Mouse (Mus musculus): ENCODE data around the gene Prrx2. TPM values are rescaled to one million over a fixed set of nuclear protein-coding genes. Genes with fewer than 3 reads are reported as not detected.

The Prrx2 gene
- polyA plus RNA-seq, 1 experiment from 2014 or later = 14.1 TPM

DNA sequence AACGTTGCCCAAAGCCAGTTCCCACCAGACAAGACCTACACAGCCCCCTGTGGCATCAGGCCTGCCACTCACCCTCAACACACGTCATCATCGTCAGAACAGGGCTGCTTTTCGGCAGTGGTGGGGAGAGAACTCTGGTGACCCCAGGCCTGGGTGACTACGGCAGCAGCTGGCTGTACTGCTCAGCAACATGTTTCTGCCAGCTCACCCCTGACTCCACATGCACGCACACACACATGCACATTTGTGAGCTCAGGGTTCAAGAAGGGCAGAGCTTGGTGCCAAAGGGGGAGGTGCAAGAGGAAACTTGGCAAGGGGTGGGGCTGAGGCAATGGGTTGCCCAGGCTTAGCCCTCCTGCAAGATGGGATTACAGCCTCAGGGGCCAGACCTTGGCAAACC, 62.5 kb downstream of the Prrx2 start:
- Histone ChIP-seq H3K27me3 (peaks cover 8% of the 10 kb centered on the region), H3K9me3 (replicated peaks) (no peaks in the 10 kb centered on the region), H3K4me1 (replicated peaks) (peaks cover 14% of the 10 kb centered on the region), H3K9ac (no peak overlapping the region), H3K36me3 (no peaks in the 10 kb centered on the region), H3K4me3 (no peak overlapping the region), H3K4me2 (no peak overlapping the region), H3K27ac (no peak overlapping the region)
- peak; percentile 40; the same call in 1 of the 2 replicates for ATAC-seq (replicated peaks; ENCODE audit: insufficient number of reproducible peaks, insufficient read depth, low FRiP score, low read depth)
- WGBS = 34% methylated on average over 6 of the region's 6 CpGs

DNA sequence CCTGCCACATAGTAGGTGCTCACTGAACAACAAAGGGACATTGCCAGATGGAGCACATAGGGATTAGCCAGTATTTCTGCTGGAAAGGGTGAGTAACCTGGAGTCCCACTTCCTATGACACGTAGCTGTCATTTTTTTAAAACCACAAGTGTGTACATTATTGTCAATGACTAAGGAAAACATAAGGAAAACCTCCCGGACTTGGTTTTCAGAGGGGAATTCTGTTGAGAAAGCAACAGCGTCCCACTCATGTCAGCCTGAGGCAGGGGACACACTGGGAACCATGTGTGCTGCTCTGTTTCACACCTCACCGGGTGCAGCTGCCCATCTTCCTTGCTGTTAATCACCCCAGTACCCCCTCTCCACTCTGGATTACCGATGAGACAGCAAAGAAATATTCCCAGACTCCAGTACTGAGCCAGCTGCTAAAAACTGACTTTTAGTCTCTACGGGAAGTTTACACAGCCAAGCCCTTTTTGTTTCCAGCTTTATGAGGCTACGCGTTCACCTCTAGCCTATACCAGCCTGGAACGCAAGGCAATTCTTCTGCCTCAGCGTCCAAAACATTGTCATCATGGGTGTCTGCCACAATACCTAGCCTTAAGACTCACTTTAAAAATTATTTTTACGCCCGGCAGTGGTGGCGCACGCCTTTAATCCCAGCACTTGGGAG, 64.8 kb downstream of the Prrx2 start:
- Histone ChIP-seq H3K27me3 (peaks cover 17% of the 10 kb centered on the region), H3K27ac (no peak overlapping the region), H3K4me2 (no peak overlapping the region), H3K9me3 (replicated peaks) (no peaks in the 10 kb centered on the region), H3K4me3 (no peak overlapping the region), H3K4me1 (replicated peaks) (peaks cover 32% of the 10 kb centered on the region), H3K9ac (no peak overlapping the region), H3K36me3 (no peaks in the 10 kb centered on the region)
- 83% methylated on average over 14 of the region's 14 CpGs for whole genome bisulfite sequencing
- ATAC-seq (replicated peaks; ENCODE audit: insufficient number of reproducible peaks, insufficient read depth, low FRiP score, low read depth) = no peak

DNA sequence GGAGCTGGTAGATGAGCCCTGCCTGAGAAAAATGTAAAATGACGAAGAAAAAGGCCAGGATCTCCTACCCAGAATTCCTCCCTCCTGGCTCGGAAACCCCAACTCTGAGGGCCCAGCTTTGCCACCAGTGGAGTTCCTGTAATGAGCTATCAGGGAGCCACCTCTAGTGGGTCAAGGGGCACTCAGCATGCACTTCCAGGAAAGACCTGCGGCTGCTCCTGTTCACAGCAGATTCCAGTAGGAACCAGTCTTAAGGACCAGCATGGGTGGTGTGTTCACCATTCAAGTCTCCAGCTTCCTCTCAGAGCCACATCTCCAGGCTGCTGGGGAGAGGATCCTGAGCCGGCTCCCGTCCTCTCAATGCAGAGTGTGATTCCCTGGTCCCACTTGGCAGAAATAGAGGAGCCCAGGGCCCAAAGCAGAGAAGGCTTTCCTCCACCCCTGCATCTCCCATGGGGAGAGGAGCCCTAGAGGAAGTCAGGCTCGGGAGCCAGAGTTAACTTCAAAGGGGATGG, 66.9 kb downstream of the Prrx2 start:
- no peaks in the 10 kb centered on the region for H3K9me3 ChIP-seq (replicated peaks)
- H3K4me1 ChIP-seq (replicated peaks) = peaks cover 41% of the 10 kb centered on the region
- H3K4me3 ChIP-seq = no peak overlapping the region
- no peaks in the 10 kb centered on the region for H3K36me3 ChIP-seq
- H3K27ac ChIP-seq = no peak overlapping the region
- WGBS = 49% methylated on average over 6 of the region's 6 CpGs
- ATAC-seq (replicated peaks; ENCODE audit: insufficient number of reproducible peaks, insufficient read depth, low FRiP score, low read depth) = no peak
- peaks cover 17% of the 10 kb centered on the region for H3K27me3 ChIP-seq
- H3K9ac ChIP-seq = no peak overlapping the region
- peak overlapping the region; percentile 71; the same call in 1 of the 2 replicates for H3K4me2 ChIP-seq

DNA sequence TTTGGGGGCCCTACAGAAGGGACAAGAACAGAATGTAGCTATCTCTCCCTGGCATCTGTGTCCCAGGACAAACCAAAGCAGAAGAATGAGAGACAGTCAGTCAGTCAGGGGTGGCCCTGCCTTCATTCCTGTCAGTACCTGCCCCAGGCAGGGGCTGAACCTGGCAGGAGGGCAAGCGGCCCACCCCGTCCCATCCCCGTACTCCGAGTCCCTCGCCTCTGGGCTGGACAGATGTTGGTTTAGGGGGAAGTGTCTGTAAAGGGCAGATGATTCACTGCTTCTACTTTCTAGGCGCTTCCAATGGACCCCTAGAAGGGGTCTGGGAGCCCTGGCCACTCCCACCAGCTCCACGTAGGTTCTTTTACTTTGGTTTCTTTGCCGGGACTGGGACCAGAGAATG, 67.5 kb downstream of the Prrx2 start:
- Histone ChIP-seq H3K27me3 (peaks cover 17% of the 10 kb centered on the region), H3K27ac (no peak overlapping the region), H3K9me3 (replicated peaks) (no peaks in the 10 kb centered on the region), H3K4me2 (peak overlapping the region; percentile 71), H3K36me3 (no peaks in the 10 kb centered on the region), H3K4me1 (replicated peaks) (peaks cover 40% of the 10 kb centered on the region), H3K9ac (0 out of 2 replicates have a peak overlapping the region, but pooled peaks have one; percentile 36), H3K4me3 (peak overlapping the region; percentile 43)
- WGBS = 53% methylated on average over 8 of the region's 8 CpGs
- ATAC-seq (replicated peaks; ENCODE audit: insufficient number of reproducible peaks, insufficient read depth, low FRiP score, low read depth) = no peak

- H3K27me3 ChIP-seq = peaks cover 17% of the 10 kb centered on the region
- H3K27ac ChIP-seq = no peak overlapping the region
- peak; percentile 53 for ATAC-seq (replicated peaks; ENCODE audit: insufficient number of reproducible peaks, insufficient read depth, low FRiP score, low read depth)
- no peaks in the 10 kb centered on the region for H3K9me3 ChIP-seq (replicated peaks)
- H3K9ac ChIP-seq = peak overlapping the region; percentile 44; the same call in 1 of the 2 replicates
- H3K4me3 ChIP-seq = peak overlapping the region; percentile 43
- H3K4me2 ChIP-seq = peak overlapping the region; percentile 71
- no peaks in the 10 kb centered on the region for H3K36me3 ChIP-seq
- 14% methylated on average over 36 of the region's 37 CpGs for WGBS
- peaks cover 34% of the 10 kb centered on the region for H3K4me1 ChIP-seq (replicated peaks)
Observed at GRCm38 (mm10) chr2:30902726-30903722, 68.3 kb downstream of the Prrx2 start.

DNA sequence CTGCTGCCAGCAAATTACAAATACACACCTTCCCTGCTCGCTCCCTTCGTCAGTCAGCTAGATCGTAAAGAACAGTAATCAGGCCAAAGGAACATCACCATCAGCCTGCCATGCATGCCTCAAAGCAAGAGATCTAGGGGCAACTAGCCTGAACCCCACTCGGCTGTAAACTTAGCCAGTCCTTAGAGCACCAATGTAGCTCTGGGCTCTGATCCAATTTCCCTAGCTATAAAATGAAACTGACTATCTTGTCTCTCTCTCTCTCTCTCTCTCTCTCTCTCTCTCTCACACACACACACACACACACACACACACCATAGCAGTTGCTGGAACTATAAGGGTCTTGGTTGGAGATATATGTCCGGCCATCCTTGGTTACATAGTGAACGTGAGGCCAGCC, 69.5 kb downstream of the Prrx2 start:
- 68% methylated on average over 6 of the region's 6 CpGs for WGBS
- Histone ChIP-seq H3K4me2 (no peak overlapping the region), H3K27ac (no peak overlapping the region), H3K9me3 (replicated peaks) (no peaks in the 10 kb centered on the region), H3K27me3 (peaks cover 17% of the 10 kb centered on the region), H3K9ac (no peak overlapping the region), H3K4me3 (no peak overlapping the region), H3K36me3 (no peaks in the 10 kb centered on the region), H3K4me1 (replicated peaks) (peaks cover 34% of the 10 kb centered on the region)
- no peak for ATAC-seq (replicated peaks; ENCODE audit: insufficient number of reproducible peaks, insufficient read depth, low FRiP score, low read depth)

DNA sequence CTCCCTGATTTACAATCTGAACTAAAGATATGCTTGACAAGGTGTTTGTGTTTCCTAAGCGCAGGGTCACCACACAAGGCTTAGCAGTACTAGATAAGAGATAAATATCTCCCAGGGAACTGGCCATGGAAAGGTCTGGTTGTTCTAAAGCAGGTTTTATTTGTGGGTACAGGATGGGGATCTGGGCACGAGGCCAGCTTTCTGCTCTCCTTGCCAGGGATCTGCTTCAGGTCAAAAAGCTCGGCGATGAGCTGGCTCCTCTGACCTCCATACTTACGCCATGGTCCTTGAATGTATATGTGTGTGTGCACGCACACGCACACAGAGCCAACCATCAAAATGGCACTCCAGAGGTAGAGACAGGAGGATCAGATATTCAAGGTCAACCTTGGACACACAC, 70.2 kb downstream of the Prrx2 start:
- H3K27me3 ChIP-seq = peaks cover 17% of the 10 kb centered on the region
- WGBS = 37% methylated on average over 7 of the region's 7 CpGs
- no peak overlapping the region for H3K27ac ChIP-seq

DNA sequence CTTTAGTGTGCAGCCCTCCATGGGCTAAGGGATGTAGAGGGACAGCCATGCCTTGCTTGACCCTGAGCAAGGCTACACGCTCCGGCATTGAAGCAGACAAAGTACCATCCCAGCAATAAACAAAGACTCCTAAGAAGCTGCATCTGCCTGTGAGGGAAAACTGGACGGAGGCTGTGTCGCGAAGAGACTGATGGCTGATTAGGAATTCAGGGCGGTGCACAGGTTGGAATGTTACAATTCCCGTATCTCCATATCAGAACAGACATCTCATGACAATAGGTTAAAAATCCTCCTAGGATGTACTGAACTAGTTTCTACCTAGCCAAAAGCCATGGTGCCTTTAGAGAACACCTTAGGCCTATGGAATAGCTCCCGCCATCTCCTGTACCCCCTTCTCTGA, 71.1 kb downstream of the Prrx2 start:
- WGBS = 89% methylated on average over 8 of the region's 8 CpGs
- ATAC-seq (replicated peaks; ENCODE audit: insufficient number of reproducible peaks, insufficient read depth, low FRiP score, low read depth) = no peak
- Histone ChIP-seq H3K9ac (no peak overlapping the region), H3K9me3 (replicated peaks) (no peaks in the 10 kb centered on the region), H3K27me3 (peaks cover 17% of the 10 kb centered on the region), H3K36me3 (no peaks in the 10 kb centered on the region), H3K27ac (no peak overlapping the region), H3K4me1 (replicated peaks) (peaks cover 34% of the 10 kb centered on the region), H3K4me2 (no peak overlapping the region), H3K4me3 (no peak overlapping the region)

More for the DNA sequence above, 70.2 kb downstream of the Prrx2 start:
- H3K4me2 ChIP-seq = no peak overlapping the region
- H3K9me3 ChIP-seq (replicated peaks) = no peaks in the 10 kb centered on the region
- no peak overlapping the region for H3K4me3 ChIP-seq
- H3K4me1 ChIP-seq (replicated peaks) = peaks cover 34% of the 10 kb centered on the region
- ATAC-seq (replicated peaks; ENCODE audit: insufficient number of reproducible peaks, insufficient read depth, low FRiP score, low read depth) = no peak
- H3K9ac ChIP-seq = no peak overlapping the region
- no peaks in the 10 kb centered on the region for H3K36me3 ChIP-seq

GRCm38 (mm10) chr2:30906641-30907040, 71.9 kb downstream of the Prrx2 start:
- Histone ChIP-seq H3K27ac (no peak overlapping the region), H3K4me3 (no peak overlapping the region), H3K9ac (no peak overlapping the region), H3K27me3 (peaks cover 16% of the 10 kb centered on the region), H3K4me1 (replicated peaks) (peaks cover 33% of the 10 kb centered on the region), H3K9me3 (replicated peaks) (no peaks in the 10 kb centered on the region), H3K36me3 (no peaks in the 10 kb centered on the region), H3K4me2 (no peak overlapping the region)
- whole genome bisulfite sequencing = 54% methylated on average over 4 of the region's 4 CpGs
- no peak for ATAC-seq (replicated peaks; ENCODE audit: insufficient number of reproducible peaks, insufficient read depth, low FRiP score, low read depth)

GRCm38 (mm10) chr2:30912291-30912773, 77.6 kb downstream of the Prrx2 start:
- H3K27me3 ChIP-seq = no peaks in the 10 kb centered on the region
- peak; percentile 35; the same call in 1 of the 2 replicates for ATAC-seq (replicated peaks; ENCODE audit: insufficient number of reproducible peaks, insufficient read depth, low FRiP score, low read depth)
- H3K4me2 ChIP-seq = 0 out of 2 replicates have a peak overlapping the region, but pooled peaks have one; percentile 5
- no peak overlapping the region for H3K4me3 ChIP-seq
- H3K4me1 ChIP-seq (replicated peaks) = peaks cover 15% of the 10 kb centered on the region
- no peaks in the 10 kb centered on the region for H3K9me3 ChIP-seq (replicated peaks)
- peak overlapping the region; percentile 74 for H3K27ac ChIP-seq
- 20% methylated on average over 4 of the region's 4 CpGs for WGBS
- no peak overlapping the region for H3K9ac ChIP-seq
- no peaks in the 10 kb centered on the region for H3K36me3 ChIP-seq

- Histone ChIP-seq H3K27me3 (no peaks in the 10 kb centered on the region), H3K36me3 (no peaks in the 10 kb centered on the region), H3K9me3 (replicated peaks) (no peaks in the 10 kb centered on the region), H3K4me3 (no peak overlapping the region), H3K9ac (no peak overlapping the region), H3K4me2 (no peak overlapping the region), H3K27ac (no peak overlapping the region), H3K4me1 (replicated peaks) (peaks cover 15% of the 10 kb centered on the region)
- WGBS = 88% methylated on average over 8 of the region's 8 CpGs
- no peak for ATAC-seq (replicated peaks; ENCODE audit: insufficient number of reproducible peaks, insufficient read depth, low FRiP score, low read depth)
Observed at GRCm38 (mm10) chr2:30913022-30913421, 78.2 kb downstream of the Prrx2 start.

All from heart, embryonic 15.5 days (tissue).